ENCODE assay signal across 25 mouse cellular contexts in genomic region chr10:120595145-120595544, GRCm38 (mm10).
"Had no signal": no experiment of that assay in that cellular context is flagged by ENCODE, and none has a peak within 500 bp of the region (broad histone marks: within the 10 kb centered on the region; RNA-seq: fewer than 3 reads in every experiment).

No protein-coding gene starts in this region.

- H3K36me3 ChIP-seq: embryonic facial prominence, embryonic 10.5 days; embryonic facial prominence, embryonic 12.5 days; embryonic facial prominence, embryonic 13.5 days; embryonic facial prominence, embryonic 15.5 days; forebrain, embryonic 10.5 days; forebrain, embryonic 12.5 days; forebrain, embryonic 15.5 days; heart, embryonic 10.5 days had no signal

- H3K4me1 ChIP-seq: embryonic facial prominence, embryonic 13.5 days; embryonic facial prominence, embryonic 15.5 days; forebrain, embryonic 10.5 days; forebrain, embryonic 12.5 days; forebrain, embryonic 13.5 days; forebrain, embryonic 15.5 days had no signal

- H3K9ac ChIP-seq: embryonic facial prominence, embryonic 12.5 days; embryonic facial prominence, embryonic 13.5 days; embryonic facial prominence, embryonic 15.5 days; forebrain, embryonic 12.5 days; forebrain, embryonic 13.5 days; forebrain, embryonic 15.5 days; forebrain, postnatal 0 days had no signal

- H3K27me3 ChIP-seq: embryonic facial prominence, embryonic 12.5 days; embryonic facial prominence, embryonic 13.5 days; embryonic facial prominence, embryonic 15.5 days; forebrain, embryonic 12.5 days; forebrain, embryonic 13.5 days; forebrain, embryonic 15.5 days had no signal

- H3K9me3 ChIP-seq: embryonic facial prominence, embryonic 12.5 days; embryonic facial prominence, embryonic 13.5 days; embryonic facial prominence, embryonic 15.5 days; forebrain, embryonic 12.5 days; forebrain, embryonic 13.5 days; forebrain, embryonic 15.5 days; heart, embryonic 10.5 days had no signal

- H3K27ac ChIP-seq: embryonic facial prominence, embryonic 10.5 days; embryonic facial prominence, embryonic 12.5 days; embryonic facial prominence, embryonic 13.5 days; embryonic facial prominence, embryonic 15.5 days; forebrain, embryonic 10.5 days; forebrain, embryonic 12.5 days; forebrain, embryonic 13.5 days; forebrain, embryonic 15.5 days; gastrocnemius, adult 2 months; heart, embryonic 10.5 days had no signal

- H3K4me3 ChIP-seq: embryonic facial prominence, embryonic 10.5 days; embryonic facial prominence, embryonic 12.5 days; embryonic facial prominence, embryonic 13.5 days; embryonic facial prominence, embryonic 15.5 days; erythroblast, embryonic 14.5 days; forebrain, embryonic 10.5 days; forebrain, embryonic 12.5 days; forebrain, embryonic 13.5 days; forebrain, embryonic 15.5 days; gastrocnemius, adult 2 months; heart, embryonic 10.5 days had no signal

- DNase-seq: cerebellum, adult 8-10 months; cerebellum, adult 9-10 months; cerebellum, adult 9-11 months; cerebellum, postnatal 10 days; cerebellum, postnatal 14 days; cerebellum, postnatal 25 days; cerebellum, postnatal 36 days; embryo, embryonic 11 days; forebrain, postnatal 0 days; gastrocnemius, adult 2 months; gastrocnemius, postnatal 10 days; gastrocnemius, postnatal 14 days; gastrocnemius, postnatal 25 days; gastrocnemius, postnatal 36 days; heart, adult 18-20 months had no signal
